Mouse (Mus musculus) embryonic facial prominence, embryonic 11.5 days (tissue): Measurements from ENCODE around the gene Gnpnat1. TPM values are rescaled to one million over a fixed set of nuclear protein-coding genes. Genes with fewer than 3 reads are reported as not detected.

Experiments used
- ATAC-seq: fragments of 200-750 bp; cut with Nextera tagmentation; replicated peaks from 2 replicates; pipeline ENCODE4 v1.8.0; 2017; ENCODE audit warnings: low read depth; ENCODE audit not compliant: insufficient number of reproducible peaks, low FRiP score, low TSS enrichment
- DNase-seq: peaks from one replicate; pipeline ENCODE4 v3.0.0-alpha.2; 2015; ENCODE audit warnings: low spot score
- H3K27ac ChIP-seq: fragments of 300-500 bp; sonication (generic); replicated peaks from 2 replicates; pipeline ENCODE4 v1.5.1; 2014; ENCODE audit warnings: mild to moderate bottlenecking, low read depth, low read length, control low read depth
- H3K27me3 ChIP-seq: fragments of 300-500 bp; sonication (generic); 2 replicates; pipeline ENCODE4 v1.6.1; 2014; ENCODE audit warnings: mild to moderate bottlenecking, low read length, moderate library complexity, mixed read lengths; ENCODE audit not compliant: control insufficient read depth, insufficient read depth
- H3K36me3 ChIP-seq: fragments of 300-500 bp; sonication (generic); replicated peaks from 2 replicates; pipeline ENCODE4 v1.6.1; 2014; ENCODE audit warnings: low read depth, mild to moderate bottlenecking, low read length, moderate library complexity, mixed read lengths; ENCODE audit not compliant: control insufficient read depth, insufficient read depth
- H3K4me1 ChIP-seq: fragments of 300-500 bp; sonication (generic); 2 replicates; pipeline ENCODE4 v1.6.1; 2014; ENCODE audit warnings: low read length, mixed read lengths; ENCODE audit not compliant: control insufficient read depth, insufficient read depth
- H3K4me2 ChIP-seq: fragments of 300-500 bp; sonication (generic); 2 replicates; pipeline ENCODE4 v1.6.1; 2014; ENCODE audit warnings: low read depth, mild to moderate bottlenecking, control low read depth, low read length, moderate library complexity
- H3K4me3 ChIP-seq: fragments of 300-500 bp; sonication (generic); 2 replicates; pipeline ENCODE4 v1.5.1; 2014; ENCODE audit warnings: low read depth, low read length, control low read depth
- H3K9ac ChIP-seq: fragments of 300-500 bp; sonication (generic); replicated peaks from 2 replicates; pipeline ENCODE4 v1.6.1; 2014; ENCODE audit warnings: mild to moderate bottlenecking, control low read depth, low read length
- H3K9me3 ChIP-seq: fragments of 300-500 bp; sonication (generic); replicated peaks from 2 replicates; pipeline ENCODE4 v1.6.1; 2016; ENCODE audit warnings: mild to moderate bottlenecking, low read length, inconsistent platforms, mixed read lengths; ENCODE audit not compliant: control insufficient read depth
- WGBS: fragments of 180-500 bp; shearing (Covaris S2); extraction: QIAGEN DNeasy Blood & Tissue Kit; methylation state at CpG from one replicate; pipeline ENCODE4 v1.1.7; 2014; 5-methylcytosine and 5-hydroxymethylcytosine counted together
- polyA plus RNA-seq: library from polyadenylated mRNA; unstranded; fragments of >200 nt; fragmentation: Nextera tagmentation; extraction: Ambion mirVana; gene quantifications from 2 replicates; pipeline ENCODE4 v1.2.1, GENCODE M21; 2014

Gnpnat1 gene
- polyA plus RNA-seq, 1 experiment from 2014 or later: 50.8 TPM

DNA sequence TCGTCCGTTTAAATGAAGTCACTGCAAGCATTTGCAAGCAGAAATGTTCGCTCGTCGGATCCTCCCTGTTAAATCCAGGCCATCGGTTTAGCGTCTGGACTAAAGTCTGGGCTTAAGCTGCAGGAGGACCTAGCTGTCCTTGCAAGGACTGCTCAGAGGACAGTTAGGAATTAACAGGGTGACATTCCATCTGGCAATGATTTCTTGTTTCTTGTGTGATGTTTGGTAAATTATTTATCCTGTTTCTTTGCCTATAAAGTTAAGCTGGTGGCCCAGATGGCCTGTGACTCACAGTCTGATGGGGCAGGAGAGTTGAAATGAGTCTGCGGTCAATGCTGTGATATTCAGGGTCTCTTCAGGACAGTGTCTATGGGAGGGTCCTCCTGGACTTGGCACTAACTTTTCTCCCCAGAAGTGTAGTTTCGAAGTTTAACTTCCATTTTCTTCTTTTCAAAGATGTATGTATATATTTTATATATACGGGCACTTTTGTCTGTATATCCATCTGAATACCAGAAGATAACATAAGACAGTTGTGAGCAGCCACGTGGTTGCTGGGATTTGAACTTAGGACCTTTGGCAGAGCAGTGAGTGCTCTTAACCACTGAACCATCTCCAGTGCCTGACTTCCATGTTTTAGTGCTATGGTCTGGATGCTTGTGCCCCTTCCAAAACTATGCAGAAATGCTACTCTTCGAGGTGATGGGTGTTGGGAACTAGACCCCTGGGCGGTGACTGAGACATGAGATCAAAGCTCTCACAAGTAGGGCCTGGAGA lies 25.5 kb upstream of the Gnpnat1 start:
- Histone ChIP-seq H3K4me1 (no peaks in the 10 kb centered on the region), H3K36me3 (no peaks in the 10 kb centered on the region), H3K4me3 (no peak overlapping the region), H3K27me3 (no peaks in the 10 kb centered on the region), H3K27ac (no peak overlapping the region), H3K4me2 (no peak overlapping the region), H3K9ac (no peak overlapping the region), H3K9me3 (no peaks in the 10 kb centered on the region; the same call in 1 of the 2 replicates)
- 92% methylated on average over 13 of the region's 13 CpGs for WGBS
- no peak for ATAC-seq
- no peak for DNase-seq

DNA sequence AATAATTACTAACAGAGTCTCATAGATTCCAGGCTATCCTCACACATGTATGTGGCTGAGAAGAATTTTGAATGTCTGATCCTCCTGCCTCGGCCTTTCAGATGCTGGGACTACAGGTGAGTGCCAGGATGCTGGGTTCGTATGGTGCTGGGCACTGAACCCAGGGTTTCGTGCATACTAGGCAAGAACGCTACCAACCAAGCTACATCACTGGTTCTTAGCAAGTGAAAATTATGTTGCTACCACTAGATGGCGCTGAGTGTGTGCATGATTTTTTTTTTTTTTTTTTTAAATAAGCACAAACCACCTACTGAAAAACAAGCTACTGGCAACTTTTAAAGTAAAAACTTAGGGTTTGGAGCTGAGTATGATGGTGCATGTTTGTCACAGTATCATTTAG lies 18.5 kb upstream of the Gnpnat1 start:
- Histone ChIP-seq H3K9me3 (no peaks in the 10 kb centered on the region), H3K27me3 (no peaks in the 10 kb centered on the region), H3K4me3 (no peak overlapping the region), H3K4me1 (no peaks in the 10 kb centered on the region), H3K36me3 (no peaks in the 10 kb centered on the region), H3K27ac (no peak overlapping the region), H3K9ac (no peak overlapping the region), H3K4me2 (no peak overlapping the region)
- DNase-seq (peak; percentile 89), ATAC-seq (no peak)
- WGBS: 8% methylated on average over 5 of the region's 5 CpGs

DNA sequence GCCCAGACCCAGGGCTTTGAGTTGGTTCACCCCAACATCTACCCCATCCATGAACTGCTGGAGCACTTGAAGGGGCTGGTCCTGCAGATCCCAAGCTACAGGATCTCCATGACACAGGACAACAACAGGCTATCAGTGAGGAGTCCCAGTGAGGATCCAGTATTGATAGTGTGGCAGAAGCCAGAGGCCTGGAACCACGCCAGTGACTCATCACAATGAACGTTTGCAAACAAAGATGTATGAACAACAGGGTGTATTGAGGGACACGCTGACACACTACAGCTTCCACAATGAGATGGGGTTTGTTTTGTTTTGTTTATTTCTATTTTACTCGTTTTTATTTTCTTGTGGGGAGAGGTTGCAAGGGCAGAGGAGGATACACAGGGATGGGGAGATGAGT lies 17.7 kb upstream of the Gnpnat1 start:
- no peaks in the 10 kb centered on the region for H3K36me3 ChIP-seq
- DNase-seq: no peak
- H3K9me3 ChIP-seq: no peaks in the 10 kb centered on the region
- H3K27ac ChIP-seq: no peak overlapping the region
- no peak overlapping the region for H3K4me3 ChIP-seq
- no peaks in the 10 kb centered on the region for H3K4me1 ChIP-seq
- no peak overlapping the region for H3K9ac ChIP-seq
- no peak for ATAC-seq
- H3K4me2 ChIP-seq: no peak overlapping the region
- H3K27me3 ChIP-seq: no peaks in the 10 kb centered on the region
- WGBS: 72% methylated on average over 4 of the region's 4 CpGs

DNA sequence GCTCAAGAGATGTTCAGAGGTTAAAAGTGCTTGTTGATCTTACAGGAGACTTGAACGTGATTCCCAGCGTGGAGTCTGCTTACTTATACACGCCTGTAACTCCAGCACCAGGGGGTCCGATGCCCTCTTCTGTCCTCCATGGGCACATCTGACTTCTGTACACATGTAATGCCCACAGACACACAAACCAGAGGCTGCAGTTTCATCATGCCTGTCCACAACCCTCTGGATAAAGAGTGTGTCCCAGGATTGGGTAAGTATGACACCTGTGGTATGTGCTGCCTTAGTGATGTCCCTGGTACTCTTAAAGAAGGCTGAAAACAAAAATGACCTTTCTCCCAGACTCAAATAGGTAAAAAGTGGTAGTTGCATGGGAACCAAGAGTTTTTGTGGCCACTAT lies 14.6 kb upstream of the Gnpnat1 start:
- no peak overlapping the region for H3K27ac ChIP-seq
- WGBS: 67% methylated on average over 4 of the region's 4 CpGs
- H3K9ac ChIP-seq: no peak overlapping the region
- no peaks in the 10 kb centered on the region for H3K27me3 ChIP-seq
- no peaks in the 10 kb centered on the region for H3K4me1 ChIP-seq
- H3K36me3 ChIP-seq: no peaks in the 10 kb centered on the region
- ATAC-seq: no peak
- H3K4me3 ChIP-seq: no peak overlapping the region
- H3K4me2 ChIP-seq: no peak overlapping the region
- H3K9me3 ChIP-seq: no peaks in the 10 kb centered on the region
- no peak for DNase-seq

DNA sequence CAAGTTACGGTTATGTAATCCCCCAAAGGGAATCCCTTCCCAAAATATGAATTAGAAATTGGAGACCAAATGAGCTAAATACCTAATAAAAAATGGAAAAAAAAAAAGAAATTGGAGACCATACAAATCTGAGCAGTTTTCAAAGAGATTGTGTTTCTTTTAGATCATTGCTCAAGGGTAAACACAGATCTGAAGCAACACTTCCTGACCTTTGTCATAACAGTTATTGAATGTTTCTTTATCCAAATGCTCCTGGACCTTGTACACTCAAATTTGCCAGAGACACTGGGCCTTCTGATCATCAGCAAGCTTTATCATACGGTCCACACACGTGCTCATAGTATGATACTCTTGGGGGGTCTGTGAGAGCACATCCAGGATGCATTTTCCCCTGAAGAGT lies 13.8 kb upstream of the Gnpnat1 start:
- no peak for ATAC-seq
- no peaks in the 10 kb centered on the region for H3K27me3 ChIP-seq
- no peak overlapping the region for H3K9ac ChIP-seq
- no peak for DNase-seq
- WGBS: 75% methylated on average over 3 of the region's 3 CpGs
- no peaks in the 10 kb centered on the region for H3K4me1 ChIP-seq
- no peak overlapping the region for H3K4me2 ChIP-seq
- H3K27ac ChIP-seq: no peak overlapping the region
- no peaks in the 10 kb centered on the region for H3K9me3 ChIP-seq
- H3K4me3 ChIP-seq: no peak overlapping the region
- no peaks in the 10 kb centered on the region for H3K36me3 ChIP-seq

DNA sequence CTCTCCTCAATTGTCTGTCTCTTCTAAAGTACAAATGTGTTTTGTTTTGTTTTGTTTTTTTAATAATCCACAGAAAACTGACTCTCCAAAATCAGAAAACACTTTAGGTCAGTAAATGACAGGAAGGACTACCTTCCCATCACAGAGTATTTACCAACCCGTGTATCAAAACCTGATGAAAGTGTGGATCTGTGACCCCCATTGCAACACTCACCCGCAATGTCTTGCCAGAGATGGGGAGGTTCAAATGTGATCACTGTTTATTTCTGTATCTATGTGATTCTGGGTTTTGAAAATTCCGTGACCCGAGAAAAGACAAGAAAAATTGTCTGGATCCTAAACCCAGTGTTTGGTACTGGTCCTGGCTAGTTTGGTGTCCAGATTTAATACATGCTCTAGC lies 11.6 kb upstream of the Gnpnat1 start:
- ATAC-seq (no peak), DNase-seq (no peak)
- Histone ChIP-seq H3K9ac (no peak overlapping the region), H3K4me2 (no peak overlapping the region), H3K36me3 (no peaks in the 10 kb centered on the region), H3K27ac (no peak overlapping the region), H3K4me1 (no peaks in the 10 kb centered on the region), H3K9me3 (no peaks in the 10 kb centered on the region), H3K4me3 (no peak overlapping the region), H3K27me3 (no peaks in the 10 kb centered on the region)
- 92% methylated on average over 4 of the region's 4 CpGs for WGBS

DNA sequence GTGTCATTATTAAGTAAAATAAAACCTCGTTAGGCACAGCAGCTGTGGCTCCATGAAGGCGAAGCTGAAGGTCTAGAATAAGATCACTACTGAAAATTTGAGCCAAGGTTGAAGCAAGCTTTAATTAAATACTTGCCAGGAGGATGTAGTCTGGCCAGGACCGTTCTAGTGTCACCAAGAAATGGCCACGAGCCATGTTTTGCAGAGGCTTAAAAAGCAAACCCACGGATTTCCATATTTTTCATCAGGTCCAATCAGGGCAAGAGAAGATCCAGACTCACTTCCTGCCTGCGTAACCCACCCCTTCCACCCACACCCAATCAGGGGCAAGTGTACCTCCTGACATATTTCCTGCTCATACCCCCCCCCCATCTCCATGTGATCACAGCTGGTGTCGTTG lies 1.1 kb downstream of the Gnpnat1 start:
- H3K36me3 ChIP-seq: no peaks in the 10 kb centered on the region
- H3K9ac ChIP-seq: no peak overlapping the region
- H3K4me3 ChIP-seq: no peak overlapping the region
- H3K27ac ChIP-seq: no peak overlapping the region
- H3K27me3 ChIP-seq: no peaks in the 10 kb centered on the region
- no peaks in the 10 kb centered on the region for H3K4me1 ChIP-seq
- DNase-seq (no peak), ATAC-seq (no peak)
- no peaks in the 10 kb centered on the region for H3K9me3 ChIP-seq
- no peak overlapping the region for H3K4me2 ChIP-seq
- WGBS: 86% methylated on average over 7 of the region's 7 CpGs

DNA sequence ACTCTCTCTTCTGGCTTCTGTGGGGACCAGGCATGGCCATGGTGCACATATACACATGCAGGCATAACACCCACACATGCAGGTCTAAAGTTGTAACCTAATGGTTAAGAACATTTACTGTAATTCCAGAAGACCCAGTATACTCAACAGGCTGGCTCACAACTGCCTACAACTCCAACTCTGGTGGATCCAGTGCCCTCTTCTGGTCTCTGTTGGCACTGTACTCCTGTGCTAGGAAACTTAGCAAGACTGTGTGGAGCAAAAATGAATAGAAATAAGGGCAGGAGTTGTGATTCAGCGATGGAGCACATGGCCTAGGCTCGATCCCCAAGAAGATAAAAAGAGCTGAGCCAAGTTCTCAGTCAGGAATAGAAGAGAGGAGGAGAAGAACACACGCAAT lies 4.9 kb downstream of the Gnpnat1 start:
- WGBS: 80% methylated on average over 3 of the region's 3 CpGs
- Histone ChIP-seq H3K4me3 (no peak overlapping the region), H3K9ac (no peak overlapping the region), H3K4me1 (no peaks in the 10 kb centered on the region), H3K9me3 (no peaks in the 10 kb centered on the region), H3K27me3 (no peaks in the 10 kb centered on the region), H3K4me2 (no peak overlapping the region), H3K27ac (no peak overlapping the region), H3K36me3 (no peaks in the 10 kb centered on the region)
- no peak for DNase-seq
- ATAC-seq: no peak
